Mouse (Mus musculus): ENCODE data around the gene Taf7l. TPM values are rescaled to one million over a fixed set of nuclear protein-coding genes. Genes with fewer than 3 reads are reported as not detected.

Gene Taf7l
- polyA plus RNA-seq, 1 experiment from 2014 or later, result 0.57 TPM

DNA sequence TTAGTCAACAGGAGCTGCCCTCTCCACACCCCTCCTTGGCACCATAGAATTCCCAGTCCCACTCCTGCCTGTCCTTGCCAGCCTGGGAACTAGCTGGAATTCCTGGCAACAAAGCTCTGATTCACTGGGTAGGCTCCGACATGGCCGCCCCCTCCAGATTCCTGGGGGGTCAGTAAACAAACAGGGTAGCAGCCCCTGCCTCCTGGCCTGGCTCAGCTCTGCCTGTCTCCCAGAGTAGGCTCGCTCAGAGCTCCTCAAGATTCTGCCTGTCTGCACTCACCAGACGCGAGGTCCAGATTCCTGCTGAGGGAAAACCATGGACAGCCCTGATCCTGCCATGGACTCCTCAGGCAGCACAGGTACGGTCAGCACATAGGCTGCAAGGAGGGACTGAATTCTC, 49.5 kb downstream of the Taf7l start:
- H3K4me2 ChIP-seq (ENCODE audit: low read length), result no peak overlapping the region
- WGBS, result 45% methylated on average over 6 of the region's 6 CpGs
- no peaks in the 10 kb centered on the region for H3K9me3 ChIP-seq (replicated peaks; ENCODE audit: control insufficient read depth, low read length, poor library complexity, severe bottlenecking)
- ATAC-seq, result peak; percentile 56
- no peaks in the 10 kb centered on the region for H3K27me3 ChIP-seq (ENCODE audit: control insufficient read depth, insufficient read depth, low read depth, low read length)
- 0 out of 2 replicates have a peak, but pooled peaks cover 2% of the 10 kb centered on the region for H3K36me3 ChIP-seq (ENCODE audit: control insufficient read depth, insufficient read depth, low read length)
- H3K4me1 ChIP-seq (ENCODE audit: control insufficient read depth, insufficient read depth, low read length), result no peaks in the 10 kb centered on the region
- H3K9ac ChIP-seq (ENCODE audit: low read depth, low read length), result no peak overlapping the region
- no peak overlapping the region for H3K4me3 ChIP-seq (ENCODE audit: low read depth, low read length)
- H3K27ac ChIP-seq (ENCODE audit: low read length), result no peak overlapping the region

DNA sequence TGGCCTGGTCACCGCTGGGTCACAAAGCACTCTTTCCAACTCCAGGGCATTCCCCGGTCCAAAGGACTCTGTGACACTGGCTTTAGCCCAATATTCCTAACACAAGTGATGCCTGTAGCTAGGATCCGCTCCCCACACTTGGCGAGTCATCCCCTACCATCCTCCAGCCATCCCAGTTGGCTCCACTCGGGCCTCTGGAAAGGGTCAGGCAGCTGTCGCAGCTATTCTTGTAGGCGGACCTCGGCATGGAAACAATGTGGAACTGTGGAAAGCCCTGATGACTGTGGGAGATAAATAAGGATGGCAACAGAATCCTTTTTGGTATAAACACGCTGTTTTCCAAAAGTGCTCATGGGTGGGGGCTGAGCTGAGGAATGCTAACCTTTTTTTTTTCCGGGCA, 50.5 kb downstream of the Taf7l start:
- H3K9me3 ChIP-seq (replicated peaks; ENCODE audit: control insufficient read depth, low read length, poor library complexity, severe bottlenecking), result no peaks in the 10 kb centered on the region
- H3K27ac ChIP-seq (ENCODE audit: low read length), result no peak overlapping the region
- H3K4me1 ChIP-seq (ENCODE audit: control insufficient read depth, insufficient read depth, low read length), result no peaks in the 10 kb centered on the region
- no peak overlapping the region for H3K4me2 ChIP-seq (ENCODE audit: low read length)
- 0 out of 2 replicates have a peak, but pooled peaks cover 2% of the 10 kb centered on the region for H3K36me3 ChIP-seq (ENCODE audit: control insufficient read depth, insufficient read depth, low read length)
- ATAC-seq, result no peak
- H3K27me3 ChIP-seq (ENCODE audit: control insufficient read depth, insufficient read depth, low read depth, low read length), result no peaks in the 10 kb centered on the region
- 78% methylated on average over 10 of the region's 10 CpGs for WGBS
- no peak overlapping the region for H3K4me3 ChIP-seq (ENCODE audit: low read depth, low read length)
- H3K9ac ChIP-seq (ENCODE audit: low read depth, low read length), result no peak overlapping the region

- H3K9ac ChIP-seq (ENCODE audit: low read depth, low read length), result no peak overlapping the region
- H3K27ac ChIP-seq (ENCODE audit: low read length), result no peak overlapping the region
- H3K36me3 ChIP-seq (ENCODE audit: control insufficient read depth, insufficient read depth, low read length), result no peaks in the 10 kb centered on the region
- no peaks in the 10 kb centered on the region for H3K9me3 ChIP-seq (replicated peaks; ENCODE audit: control insufficient read depth, low read length, poor library complexity, severe bottlenecking)
- H3K4me3 ChIP-seq (ENCODE audit: low read depth, low read length), result no peak overlapping the region
- no peaks in the 10 kb centered on the region for H3K27me3 ChIP-seq (ENCODE audit: control insufficient read depth, insufficient read depth, low read depth, low read length)
- no peak for ATAC-seq
- no peak overlapping the region for H3K4me2 ChIP-seq (ENCODE audit: low read length)
- 100% methylated on average over 4 of the region's 5 CpGs for WGBS
- H3K4me1 ChIP-seq (ENCODE audit: control insufficient read depth, insufficient read depth, low read length), result no peaks in the 10 kb centered on the region
Observed at GRCm38 (mm10) chrX:134424263-134424662, 52.0 kb downstream of the Taf7l start.

DNA sequence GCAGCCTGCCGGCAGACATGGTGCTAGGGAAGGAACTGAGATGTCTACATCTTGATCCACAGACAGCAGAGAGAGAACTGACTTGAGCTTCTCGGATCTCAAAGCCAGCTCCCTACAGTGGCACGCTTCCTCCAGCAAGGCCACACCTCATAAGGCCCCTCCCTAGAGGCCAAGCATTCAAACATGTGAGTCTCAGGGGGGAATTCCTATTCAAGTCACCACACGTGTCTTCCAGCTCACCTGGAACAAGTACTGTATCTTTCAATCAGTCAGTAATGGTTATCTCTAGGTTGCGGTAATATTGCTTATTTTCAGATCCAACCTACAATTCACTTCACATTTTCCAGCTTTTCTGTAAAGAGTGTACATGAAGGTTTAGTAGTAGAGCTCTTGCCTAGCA, 56.2 kb downstream of the Taf7l start:
- Histone ChIP-seq H3K27me3 (ENCODE audit: control insufficient read depth, insufficient read depth, low read depth, low read length) (no peaks in the 10 kb centered on the region), H3K4me2 (ENCODE audit: low read length) (no peak overlapping the region), H3K4me1 (ENCODE audit: control insufficient read depth, insufficient read depth, low read length) (no peaks in the 10 kb centered on the region), H3K9ac (ENCODE audit: low read depth, low read length) (no peak overlapping the region), H3K36me3 (ENCODE audit: control insufficient read depth, insufficient read depth, low read length) (no peaks in the 10 kb centered on the region), H3K27ac (ENCODE audit: low read length) (no peak overlapping the region), H3K4me3 (ENCODE audit: low read depth, low read length) (no peak overlapping the region), H3K9me3 (replicated peaks; ENCODE audit: control insufficient read depth, low read length, poor library complexity, severe bottlenecking) (no peaks in the 10 kb centered on the region)
- 88% methylated on average over 5 of the region's 5 CpGs for WGBS
- ATAC-seq, result no peak

- no peak overlapping the region for H3K9ac ChIP-seq (ENCODE audit: low read depth, low read length)
- no peaks in the 10 kb centered on the region for H3K9me3 ChIP-seq (replicated peaks; ENCODE audit: control insufficient read depth, low read length, poor library complexity, severe bottlenecking)
- peaks cover under 1% of the 10 kb centered on the region; the same call in 1 of the 2 replicates for H3K4me1 ChIP-seq (ENCODE audit: control insufficient read depth, insufficient read depth, low read length)
- no peak overlapping the region for H3K4me2 ChIP-seq (ENCODE audit: low read length)
- no peak overlapping the region for H3K27ac ChIP-seq (ENCODE audit: low read length)
- no peaks in the 10 kb centered on the region for H3K36me3 ChIP-seq (ENCODE audit: control insufficient read depth, insufficient read depth, low read length)
- ATAC-seq, result no peak
- 88% methylated on average over 1 of the region's 1 CpGs for WGBS
- H3K4me3 ChIP-seq (ENCODE audit: low read depth, low read length), result no peak overlapping the region
- H3K27me3 ChIP-seq (ENCODE audit: control insufficient read depth, insufficient read depth, low read depth, low read length), result no peaks in the 10 kb centered on the region
Observed at GRCm38 (mm10) chrX:134412096-134412495, 64.2 kb downstream of the Taf7l start.

Other genes with a start within 250 kb of the Taf7l start
- 4.7 TPM in 2 replicates for gene Trmt2b, start 199.5 kb downstream of the Taf7l start, polyA plus RNA-seq (2015; fragmentation: Nextera tagmentation; extraction: Ambion mirVana)
- gene Tmem35a, start 181.3 kb downstream of the Taf7l start, polyA plus RNA-seq (2015; fragmentation: Nextera tagmentation; extraction: Ambion mirVana), result 126 TPM in 2 replicates
- 3.9 and 6.1 TPM in 2 replicates for gene Cenpi, start 168.4 kb downstream of the Taf7l start, polyA plus RNA-seq (2015; fragmentation: Nextera tagmentation; extraction: Ambion mirVana)
- 22.4 and 24.1 TPM in 2 replicates for gene Drp2, start 71.9 kb downstream of the Taf7l start, polyA plus RNA-seq (2015; fragmentation: Nextera tagmentation; extraction: Ambion mirVana)
- gene Timm8a1, start 65.4 kb upstream of the Taf7l start, polyA plus RNA-seq (2015; fragmentation: Nextera tagmentation; extraction: Ambion mirVana), result 40.7 and 40.8 TPM in 2 replicates
- 0.26 and 0.36 TPM in 2 replicates for gene Btk, start 107.1 kb upstream of the Taf7l start, polyA plus RNA-seq (2015; fragmentation: Nextera tagmentation; extraction: Ambion mirVana)
- 144 and 152 TPM in 2 replicates for gene Rpl36a, start 109.2 kb upstream of the Taf7l start, polyA plus RNA-seq (2015; fragmentation: Nextera tagmentation; extraction: Ambion mirVana)
- 3.2 and 3.8 TPM in 2 replicates for gene Gla, start 124.6 kb upstream of the Taf7l start, polyA plus RNA-seq (2015; fragmentation: Nextera tagmentation; extraction: Ambion mirVana)
- gene Hnrnph2, start 124.7 kb upstream of the Taf7l start, polyA plus RNA-seq (2015; fragmentation: Nextera tagmentation; extraction: Ambion mirVana), result 143 and 151 TPM in 2 replicates
- 5.9 and 7.2 TPM in 2 replicates for gene Armcx4, start 210.0 kb upstream of the Taf7l start, polyA plus RNA-seq (2015; fragmentation: Nextera tagmentation; extraction: Ambion mirVana)
- 95.8 and 97.5 TPM in 2 replicates for gene Armcx1, start 241.5 kb upstream of the Taf7l start, polyA plus RNA-seq (2015; fragmentation: Nextera tagmentation; extraction: Ambion mirVana)

All from midbrain, embryonic 16.5 days (tissue).